Mouse (Mus musculus) mouse embryonic stem cell (cell line): ENCODE results near the gene Taf6l.

ENCODE experiments used
- in situ Hi-C, 2 experiments: fragments of 300-500 bp; cut with MboI; formaldehyde crosslinking; loops; 1 replicate in 1 of 2; 3 replicates in 1 of 2; pipeline ENCODE4 v1.14.3; 2019 to 2020; ENCODE audit warnings: low sequenced_read_pairs in 2 of 2, low pct_unique_long_range_greater_than_20kb in 1 of 2, mixed read lengths in 1 of 2; ENCODE audit not compliant: unreplicated experiment in 1 of 2

Taf6l gene

GRCm38 (mm10) chr19:8798947-8799315 is 12.7 kb upstream of the Taf6l start:
- in situ Hi-C loops: no loop called here

- in situ Hi-C loops: no loop called here
Observed at GRCm38 (mm10) chr19:8798264-8798946, 12.2 kb upstream of the Taf6l start, which contains the start of gene Polr2g. Gene Polr2g (minus strand): TSS chr19:8798577.

GRCm38 (mm10) chr19:8790171-8790570 is 4.0 kb upstream of the Taf6l start:
- in situ Hi-C loops: no loop called here

GRCm38 (mm10) chr19:8789171-8789570 is 3.0 kb upstream of the Taf6l start:
- in situ Hi-C loops: no loop called here

- in situ Hi-C loops: no loop called here
Observed at GRCm38 (mm10) chr19:8788521-8788920, 2.3 kb upstream of the Taf6l start.

GRCm38 (mm10) chr19:8774951-8775421 is 11.2 kb downstream of the Taf6l start:
- in situ Hi-C loops: no loop called here

- in situ Hi-C loops: no loop called here
Observed at GRCm38 (mm10) chr19:8774086-8774835, 12.0 kb downstream of the Taf6l start, which contains the start of gene Tmem179b. Gene Tmem179b (minus strand): TSS chr19:8774467.

- in situ Hi-C loops: no loop called here
Observed at GRCm38 (mm10) chr19:8773409-8773808, 12.8 kb downstream of the Taf6l start.

- in situ Hi-C loops: no loop called here
Observed at GRCm38 (mm10) chr19:8772996-8773395, 13.2 kb downstream of the Taf6l start.

- in situ Hi-C loops: no loop called here
Observed at GRCm38 (mm10) chr19:8770567-8771270, 15.5 kb downstream of the Taf6l start, which contains the start of gene Tmem223. Gene Tmem223 (plus strand): TSS chr19:8770996.

GRCm38 (mm10) chr19:8765562-8765961 is 20.7 kb downstream of the Taf6l start:
- in situ Hi-C loops: no loop called here

- in situ Hi-C loops: no loop called here
Observed at GRCm38 (mm10) chr19:8763276-8763675, 22.9 kb downstream of the Taf6l start.

- in situ Hi-C loops: no loop called here
Observed at GRCm38 (mm10) chr19:8760757-8761156, 25.5 kb downstream of the Taf6l start.

- in situ Hi-C loops: no loop called here
Observed at GRCm38 (mm10) chr19:8758899-8759298, 27.3 kb downstream of the Taf6l start.

- in situ Hi-C loops: no loop called here
Observed at GRCm38 (mm10) chr19:8757471-8757998, 28.7 kb downstream of the Taf6l start.

- in situ Hi-C loops: no loop called here
Observed at GRCm38 (mm10) chr19:8756635-8757387, 29.4 kb downstream of the Taf6l start, which contains the start of gene Nxf1. Gene Nxf1 (plus strand): TSS chr19:8757073.

GRCm38 (mm10) chr19:8755652-8756051 is 30.6 kb downstream of the Taf6l start:
- in situ Hi-C loops: no loop called here

GRCm38 (mm10) chr19:8747368-8747767 is 38.8 kb downstream of the Taf6l start:
- in situ Hi-C loops: no loop called here
